Mouse (Mus musculus): Measurements from ENCODE around the gene Gatb.

DNA sequence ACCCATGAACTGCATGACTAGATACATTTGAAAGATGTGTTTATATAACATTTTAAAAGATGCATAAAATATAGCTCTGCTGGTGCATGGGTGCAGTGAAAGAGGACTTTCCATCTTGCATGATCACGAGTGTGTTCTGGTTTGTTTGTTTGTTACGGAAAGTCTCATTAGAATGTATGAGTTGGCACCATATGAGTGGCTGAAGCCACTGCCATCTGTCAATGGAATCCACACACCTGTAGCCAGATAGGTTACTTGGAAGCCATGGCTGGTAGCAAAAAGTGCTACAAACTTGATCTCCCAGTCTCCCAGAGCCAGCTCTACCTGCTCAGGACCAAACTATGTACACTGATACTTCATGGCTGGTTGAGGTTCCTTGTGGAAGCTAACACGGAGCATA lies 81.6 kb downstream of the Gatb start:
- TF ChIP-seq CTCF (conservative IDR thresholded peaks at IDR 0.05; ENCODE audit: low read length), result no peak
- TF ChIP-seq POU5F1 (IDR thresholded peaks at IDR 0.05; ENCODE audit: borderline replicate concordance, low read length), result no peak
- TF ChIP-seq NANOG (IDR thresholded peaks at IDR 0.05; ENCODE audit: borderline replicate concordance, low read length), result no peak
